Mouse (Mus musculus): ENCODE measurements around the gene Mau2.
"Not testable (repeated sequence)": the region's sequence is repeated elsewhere in the genome, so short reads cannot be mapped to it uniquely, and the experiment has no call there.

- TF ChIP-seq CTCF (IDR thresholded peaks at IDR 0.05; ENCODE audit: low read depth, low read length); POLR2A (IDR thresholded peaks at IDR 0.05; ENCODE audit: insufficient read depth, low read length); EP300 (IDR thresholded peaks at IDR 0.05; ENCODE audit: insufficient read depth, low read depth, low read length): not testable (repeated sequence)
Measured at GRCm38 (mm10) chr8:69988936-69989335, 53.6 kb downstream of the Mau2 start.

Data from ES-Bruce4 (cell line).